Mouse (Mus musculus) MEL (cell line): ENCODE results near the gene Chd2. TPM values are rescaled to one million over a fixed set of nuclear protein-coding genes. Genes with fewer than 3 reads are reported as not detected.

Experiments used
- DNase-seq: peaks from one replicate; pipeline ENCODE4 v3.0.0; 2011; ENCODE audit warnings: low read depth, low spot score
- H3K27ac ChIP-seq: 2 replicates; pipeline ENCODE4 v1.5.1; 2012; ENCODE audit warnings: low read depth, mild to moderate bottlenecking, control low read depth, low read length, moderate library complexity; ENCODE audit not compliant: control insufficient read depth
- H3K27me3 ChIP-seq, 2 experiments: fragments of 150-350 bp in 1 of 2; sonication (generic) in 1 of 2; 2 replicates each; pipeline ENCODE4 v1.6.1; 2012; ENCODE audit warnings: low read length in 2 of 2, mild to moderate bottlenecking in 2 of 2, improper control_type of control experiment in 1 of 2, moderate library complexity in 1 of 2; ENCODE audit not compliant: insufficient read depth in 2 of 2, control insufficient read depth in 1 of 2
- H3K36me3 ChIP-seq, 2 experiments: 2 replicates each; pipeline ENCODE4 v1.6.1; 2012 to 2014; ENCODE audit warnings: low read length in 2 of 2, improper control_type of control experiment in 1 of 2, inconsistent platforms in 1 of 2, mild to moderate bottlenecking in 1 of 2; ENCODE audit not compliant: insufficient read depth in 2 of 2, control insufficient read depth in 1 of 2
- H3K4me1 ChIP-seq, 2 experiments: fragments of 150-350 bp in 1 of 2; sonication (generic) in 1 of 2; 2 replicates each; pipeline ENCODE4 v1.6.1; 2012; ENCODE audit warnings: low read length in 2 of 2, improper control_type of control experiment in 1 of 2, mild to moderate bottlenecking in 1 of 2; ENCODE audit not compliant: insufficient read depth in 2 of 2, control insufficient read depth in 1 of 2
- H3K4me3 ChIP-seq, 2 experiments: fragments of 150-350 bp in 1 of 2; sonication (generic) in 1 of 2; 2 replicates each; pipeline ENCODE4 v1.5.1; 2012; ENCODE audit warnings: low read depth in 2 of 2, low read length in 2 of 2, mild to moderate bottlenecking in 2 of 2, moderate library complexity in 2 of 2, control low read depth in 1 of 2, improper control_type of control experiment in 1 of 2; ENCODE audit not compliant: control insufficient read depth in 1 of 2, insufficient read depth in 1 of 2
- H3K79me2 ChIP-seq: 2 replicates; pipeline ENCODE4 v1.6.1; 2012; ENCODE audit warnings: mild to moderate bottlenecking, low read length, moderate library complexity; ENCODE audit not compliant: control insufficient read depth, poor library complexity, insufficient read depth
- H3K9ac ChIP-seq: 2 replicates; pipeline ENCODE4 v1.6.1; 2012; ENCODE audit warnings: low read depth, mild to moderate bottlenecking, control low read depth, low read length, moderate library complexity; ENCODE audit not compliant: control insufficient read depth, poor library complexity, severe bottlenecking
- H3K9me3 ChIP-seq: fragments of 150-350 bp; sonication (generic); replicated peaks from 2 replicates; pipeline ENCODE4 v1.6.1; 2012; ENCODE audit warnings: mild to moderate bottlenecking, low read length, improper control_type of control experiment, moderate library complexity; ENCODE audit not compliant: insufficient read depth
- CHD1 ChIP-seq: IDR thresholded peaks from 2 replicates; pipeline ENCODE4 v1.6.1; 2012; ENCODE audit warnings: low read depth, mild to moderate bottlenecking, inconsistent platforms, low read length, improper control_type of control experiment
- CHD2 ChIP-seq: IDR thresholded peaks from 2 replicates; pipeline ENCODE4 v1.6.1; 2011; ENCODE audit warnings: low read length, improper control_type of control experiment
- ELF1 ChIP-seq: IDR thresholded peaks from 2 replicates; pipeline ENCODE4 v1.6.1; 2014; ENCODE audit warnings: low read depth, mild to moderate bottlenecking, inconsistent platforms, low read length, improper control_type of control experiment, moderate library complexity
- EP300 ChIP-seq, 2 experiments: IDR thresholded peaks; 2 replicates each; pipeline ENCODE4 v1.6.1; 2011; ENCODE audit warnings: improper control_type of control experiment in 2 of 2, low read length in 2 of 2, low read depth in 1 of 2, mild to moderate bottlenecking in 1 of 2
- ETS1 ChIP-seq: IDR thresholded peaks from 2 replicates; pipeline ENCODE4 v1.6.1; 2012; ENCODE audit warnings: low read depth, mild to moderate bottlenecking, inconsistent platforms, low read length, improper control_type of control experiment, moderate library complexity
- GATA1 ChIP-seq: IDR thresholded peaks from 2 replicates; pipeline ENCODE4 v1.6.1; 2011; ENCODE audit warnings: low read depth, low read length, improper control_type of control experiment
- HCFC1 ChIP-seq: IDR thresholded peaks from 2 replicates; pipeline ENCODE4 v1.6.1; 2012; ENCODE audit warnings: low read depth, mild to moderate bottlenecking, inconsistent platforms, low read length, improper control_type of control experiment, moderate library complexity
- JUND ChIP-seq: IDR thresholded peaks from 2 replicates; pipeline ENCODE4 v1.6.1; 2011; ENCODE audit warnings: low read depth, mild to moderate bottlenecking, improper control_type of control experiment, low read length
- MAX ChIP-seq: IDR thresholded peaks from 2 replicates; pipeline ENCODE4 v1.6.1; 2011; ENCODE audit warnings: low read length, improper control_type of control experiment
- MAZ ChIP-seq: IDR thresholded peaks from 2 replicates; pipeline ENCODE4 v1.6.1; 2012; ENCODE audit warnings: low read depth, mild to moderate bottlenecking, inconsistent platforms, low read length, improper control_type of control experiment
- MEF2A ChIP-seq: IDR thresholded peaks from 2 replicates; pipeline ENCODE4 v1.6.1; 2014; ENCODE audit warnings: low read depth, mild to moderate bottlenecking, inconsistent platforms, low read length, improper control_type of control experiment; ENCODE audit not compliant: poor library complexity, insufficient replicate concordance, severe bottlenecking; ENCODE audit errors: extremely low read depth
- MXI1 ChIP-seq: IDR thresholded peaks from 2 replicates; pipeline ENCODE4 v1.6.1; 2011; ENCODE audit warnings: mild to moderate bottlenecking, low read depth, low read length, improper control_type of control experiment
- MYB ChIP-seq: IDR thresholded peaks from 2 replicates; pipeline ENCODE4 v1.6.1; 2011; ENCODE audit warnings: mild to moderate bottlenecking, low read depth, low read length, improper control_type of control experiment
- MYC ChIP-seq: IDR thresholded peaks from 2 replicates; pipeline ENCODE4 v1.6.1; 2011; ENCODE audit warnings: low read depth, mild to moderate bottlenecking, low read length, improper control_type of control experiment, moderate library complexity
- NELFE ChIP-seq: IDR thresholded peaks from 2 replicates; pipeline ENCODE4 v1.6.1; 2011; ENCODE audit warnings: low read depth, low read length, improper control_type of control experiment
- SIN3A ChIP-seq: IDR thresholded peaks from 2 replicates; pipeline ENCODE4 v1.6.1; 2012; ENCODE audit warnings: low read length, improper control_type of control experiment, inconsistent platforms
- TCF12 ChIP-seq: IDR thresholded peaks from 2 replicates; pipeline ENCODE4 v1.6.1; 2014; ENCODE audit warnings: low read depth, mild to moderate bottlenecking, inconsistent platforms, low read length, improper control_type of control experiment, moderate library complexity
- ZC3H11A ChIP-seq: IDR thresholded peaks from 2 replicates; pipeline ENCODE4 v1.6.1; 2012; ENCODE audit warnings: low read depth, mild to moderate bottlenecking, inconsistent platforms, low read length, improper control_type of control experiment
- ZKSCAN1 ChIP-seq: IDR thresholded peaks from 2 replicates; pipeline ENCODE4 v1.6.1; 2012; ENCODE audit warnings: low read depth, mild to moderate bottlenecking, inconsistent platforms, low read length, improper control_type of control experiment, moderate library complexity
- ZMIZ1 ChIP-seq: IDR thresholded peaks from 2 replicates; pipeline ENCODE4 v1.6.1; 2012; ENCODE audit warnings: low read depth, mild to moderate bottlenecking, inconsistent platforms, low read length, improper control_type of control experiment, moderate library complexity
- polyA plus RNA-seq, 2 experiments: library from polyadenylated mRNA; stranded (reverse) in 1 of 2; unstranded in 1 of 2; fragments of >175 nt in 1 of 2; fragments of >200 nt in 1 of 2; gene quantifications; 2 replicates each; pipeline versions ENCODE4 v1.2.1 to v1.2.4; 2012; ENCODE audit warnings: low replicate concordance in 2 of 2, low read depth in 1 of 2; ENCODE audit not compliant: insufficient read length in 2 of 2, insufficient read depth in 1 of 2, missing spikeins in 1 of 2
- total RNA-seq: library from RNA; depleted of rRNA; stranded (reverse); fragments of 300-350 nt; gene quantifications from 2 replicates; pipeline ENCODE4 v1.2.3, GENCODE M21; 2012

The Chd2 gene
- total and polyA plus RNA-seq, 3 experiments: 9.9 to 275 (median 21.4) TPM

- Histone ChIP-seq H3K9ac (peak overlapping the region; percentile 99), H3K9me3 (no peaks in the 10 kb centered on the region), H3K27me3 (no peaks in the 10 kb centered on the region), H3K4me3 (peak overlapping the region in 1 of 2 experiments; percentile 100; a peak in 2 of 4 replicates), H3K36me3 (peaks cover 41 to 47% of the 10 kb centered on the region in 2 experiments), H3K27ac (no peak overlapping the region), H3K4me1 (peaks cover 17 to 31% of the 10 kb centered on the region in 2 experiments), H3K79me2 (peaks cover 39% of the 10 kb centered on the region)
- peak; percentile 77 for TF ChIP-seq SIN3A
- no peak for TF ChIP-seq MAZ
- 0 out of 2 replicates have a peak, but pooled peaks have one; percentile 17 for TF ChIP-seq HCFC1
- peak; percentile 21; the same call in 1 of the 2 replicates for TF ChIP-seq ZC3H11A
- TF ChIP-seq EP300 (IDR thresholded peaks at IDR 0.05; ENCODE audit: low read depth in 1 of 2, low read length in 2 of 2): peak; percentile 58 to 64; a peak in 2 of 4 replicates
- TF ChIP-seq CHD2: no peak
- peak; percentile 60 for TF ChIP-seq ZKSCAN1
- TF ChIP-seq ETS1: peak; percentile 45; the same call in 1 of the 2 replicates
- TF ChIP-seq MYB: 0 out of 2 replicates have a peak, but pooled peaks have one; percentile 40
- TF ChIP-seq MAX: no peak
- TF ChIP-seq MXI1: peak; percentile 65
- no peak for TF ChIP-seq ELF1
- peak; percentile 66; the same call in 1 of the 2 replicates for TF ChIP-seq GATA1
- 0 out of 2 replicates have a peak, but pooled peaks have one; percentile 25 for TF ChIP-seq ZMIZ1
- no peak for TF ChIP-seq NELFE
- TF ChIP-seq MYC: peak; percentile 57; the same call in 1 of the 2 replicates
- TF ChIP-seq TCF12: 0 out of 2 replicates have a peak, but pooled peaks have one; percentile 12
- TF ChIP-seq MEF2A: no peak
- DNase-seq: peak; percentile 53
Observed at GRCm38 (mm10) chr7:73555918-73556580, 14.4 kb upstream of the Chd2 start.

- peaks cover 7 to 25% of the 10 kb centered on the region in 2 experiments for H3K4me1 ChIP-seq
- peaks cover 45% of the 10 kb centered on the region for H3K79me2 ChIP-seq
- no peaks in the 10 kb centered on the region for H3K27me3 ChIP-seq
- H3K4me3 ChIP-seq: peak overlapping the region in 1 of 2 experiments; percentile 100; a peak in 2 of 4 replicates
- DNase-seq: peak; percentile 15
- H3K9me3 ChIP-seq: no peaks in the 10 kb centered on the region
- no peak overlapping the region for H3K27ac ChIP-seq
- TF ChIP-seq JUND: no peak
- TF ChIP-seq CHD1: peak; percentile 24; the same call in 1 of the 2 replicates
- peaks cover 33 to 54% of the 10 kb centered on the region in 2 experiments for H3K36me3 ChIP-seq
- no peak overlapping the region; the same call in 1 of the 2 replicates for H3K9ac ChIP-seq
Observed at GRCm38 (mm10) chr7:73554849-73555248, 13.2 kb upstream of the Chd2 start.
